Mouse (Mus musculus) heart, embryonic 13.5 days (tissue): ENCODE data around the gene Spo11. TPM values are rescaled to one million over a fixed set of nuclear protein-coding genes. Genes with fewer than 3 reads are reported as not detected.

Source experiments
- polyA plus RNA-seq: library from polyadenylated mRNA; unstranded; fragments of >200 nt; fragmentation: Nextera tagmentation; extraction: Ambion mirVana; gene quantifications from 2 replicates; pipeline ENCODE4 v1.2.1, GENCODE M21; 2015

The Spo11 gene
- polyA plus RNA-seq, 1 experiment from 2014 or later: 0.11 TPM

Other genes starting within 250 kb of the Spo11 start
- gene Bmp7, start 37.4 kb upstream of the Spo11 start, polyA plus RNA-seq: 40.3 and 46.5 TPM in 2 replicates
- 94.7 and 106 TPM in 2 replicates for gene Rae1, start 22.4 kb downstream of the Spo11 start, polyA plus RNA-seq
- gene Rbm38, start 42.8 kb downstream of the Spo11 start, polyA plus RNA-seq: 116 and 121 TPM in 2 replicates
- 0.70 and 0.84 TPM in 2 replicates for gene Ctcfl, start 141.8 kb downstream of the Spo11 start, polyA plus RNA-seq
- 0.05 and 0.08 TPM in 2 replicates for gene Pck1, start 175.3 kb downstream of the Spo11 start, polyA plus RNA-seq
- gene Zbp1, start 241.2 kb downstream of the Spo11 start, polyA plus RNA-seq: 0.33 and 0.57 TPM in 2 replicates